Mouse (Mus musculus) cerebellum, adult 9-11 months (tissue): Measurements from ENCODE around the gene Rbbp4.

Source experiments
- DNase-seq: peaks from one replicate; pipeline ENCODE4 v3.0.0; 2022

Gene Rbbp4

DNA sequence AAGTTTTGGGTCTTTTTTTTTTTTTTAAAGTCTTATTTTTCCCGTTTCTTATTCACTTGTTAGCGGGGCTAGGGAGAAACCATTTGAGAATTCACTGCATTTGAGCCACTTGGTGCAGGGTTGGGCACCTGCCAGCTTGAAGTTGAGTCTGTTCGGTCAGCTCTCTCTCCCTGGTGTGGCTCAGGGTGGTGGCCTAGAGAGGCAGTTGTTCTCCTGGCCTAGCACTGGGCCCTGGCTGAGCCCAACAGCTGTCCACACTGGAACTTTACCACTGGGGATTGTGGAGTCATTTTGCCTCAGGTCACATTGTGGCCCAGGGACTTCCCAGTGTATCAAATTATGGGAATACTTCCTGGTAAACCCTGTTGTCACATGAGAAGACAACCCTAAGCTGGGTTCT is 47.1 kb downstream of the Rbbp4 start:
- peak; percentile 16 for DNase-seq

DNA sequence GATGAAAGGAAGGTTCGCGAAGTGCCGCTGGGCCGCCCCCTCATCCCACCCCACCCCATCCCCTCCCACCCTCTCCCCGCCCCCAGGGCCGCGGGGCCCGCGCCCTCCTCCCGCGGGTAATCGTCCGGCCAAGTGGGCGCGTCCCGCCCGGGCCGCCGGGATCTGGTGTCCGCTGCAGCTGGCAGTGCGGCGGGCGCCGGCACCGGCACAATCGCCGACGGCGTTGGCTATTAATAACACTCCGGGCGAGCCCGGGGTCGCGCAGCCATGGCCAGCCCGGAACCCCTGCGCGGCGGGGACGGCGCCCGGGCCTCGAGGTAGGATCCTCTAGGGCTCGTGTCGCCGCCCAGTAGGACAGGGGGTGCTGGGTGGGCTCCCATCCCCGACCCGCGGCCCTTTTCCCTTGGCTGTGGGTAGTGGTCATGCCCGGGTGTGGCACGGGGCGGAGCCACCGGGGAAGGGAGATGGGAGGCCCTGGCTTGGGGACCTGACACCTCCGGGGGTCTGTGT is 47.6 kb downstream of the Rbbp4 start, which contains the start of gene Sync:
Gene Sync, plus strand, starts transcription at position 146 of the 510 bp plus-strand sequence.
- DNase-seq = peak; percentile 13

DNA sequence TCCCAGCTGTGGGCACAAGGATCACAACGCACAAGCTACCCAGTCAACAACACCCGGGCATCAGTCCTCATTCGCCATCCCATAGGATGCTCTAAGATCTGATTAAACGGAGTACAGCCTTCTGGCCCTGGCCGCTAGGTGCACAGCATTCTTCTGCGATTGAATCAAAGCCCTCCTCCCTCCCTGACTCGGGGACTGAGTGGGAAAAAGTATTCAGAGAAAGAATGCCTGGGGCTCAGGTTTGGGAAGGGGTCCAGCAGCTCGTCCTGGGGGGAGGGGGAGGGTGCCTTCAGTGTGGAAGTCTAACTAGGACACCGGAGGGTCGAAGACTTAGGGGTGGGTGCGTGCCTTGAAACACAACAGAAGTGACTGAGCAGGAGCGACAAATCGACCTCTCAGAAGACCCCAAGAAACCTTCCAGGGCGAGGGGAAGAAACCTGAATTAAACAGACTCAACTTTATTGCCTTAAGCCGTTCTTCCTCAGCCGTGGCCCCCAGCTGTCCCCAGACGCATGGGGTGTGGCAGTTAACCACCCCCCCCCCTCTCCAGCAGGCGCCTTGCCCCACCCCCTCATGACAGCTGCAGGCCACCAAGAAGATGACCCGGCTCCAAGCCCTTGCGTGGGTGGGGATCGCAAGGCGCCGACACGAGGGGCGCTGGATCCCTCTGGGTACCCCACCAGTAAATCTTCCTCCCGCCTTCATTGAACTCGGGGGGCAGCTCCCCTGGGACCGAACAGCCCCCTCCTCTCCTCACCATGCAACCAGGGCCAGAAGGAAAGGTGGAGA is 48.3 kb downstream of the Rbbp4 start:
- peak; percentile 27 for DNase-seq

DNA sequence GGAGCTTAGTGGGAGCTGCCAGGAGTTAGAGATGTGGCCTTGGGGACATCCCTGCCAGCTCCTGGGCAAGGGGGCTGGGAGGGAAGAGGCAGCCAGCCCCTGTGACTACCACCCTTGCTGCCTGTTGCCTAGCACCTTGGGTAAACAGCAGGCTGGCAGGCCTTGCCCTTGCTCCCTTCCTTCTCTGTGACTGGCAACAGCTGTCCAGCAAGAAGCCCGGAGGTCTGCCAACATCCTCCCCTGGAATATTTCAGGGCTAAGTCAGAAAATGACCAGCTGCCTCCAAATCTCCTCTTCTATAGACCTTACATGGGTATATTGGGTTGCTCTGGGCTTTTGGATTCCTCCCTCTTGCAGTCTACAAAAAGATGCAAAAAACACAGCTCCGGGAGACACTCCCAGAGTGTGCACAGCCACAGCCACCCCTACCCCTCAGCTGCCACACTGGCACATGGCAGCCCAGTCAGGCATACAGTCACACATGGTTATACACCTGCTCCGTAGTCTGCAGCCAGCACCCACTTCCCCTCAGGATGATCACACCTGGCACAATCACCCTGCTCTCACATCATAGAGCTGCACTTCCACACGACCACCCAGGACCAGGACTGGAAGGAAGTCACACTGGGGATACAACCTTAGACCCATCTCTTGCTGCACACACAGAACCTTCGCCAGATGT is 49.0 kb downstream of the Rbbp4 start:
- peak; percentile 14 for DNase-seq

DNA sequence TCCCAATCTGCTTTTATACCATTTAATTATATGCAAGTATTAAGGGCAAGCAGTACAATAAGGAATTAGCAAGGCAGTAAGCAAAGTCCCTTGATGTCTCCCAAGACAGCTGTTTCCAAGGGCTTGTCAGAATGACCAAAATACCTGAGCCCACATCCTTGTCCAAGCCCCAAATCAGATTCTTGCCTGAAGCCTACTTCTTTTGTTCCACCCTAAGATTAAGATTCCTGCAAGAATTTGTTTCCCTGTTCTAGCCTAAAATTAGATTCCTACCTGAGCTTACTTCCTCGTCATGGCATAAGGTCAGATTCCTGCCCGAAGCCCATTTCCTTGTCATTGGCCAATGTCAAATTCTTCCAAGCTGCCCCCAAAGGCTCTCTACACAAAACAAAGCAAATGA is 50.5 kb downstream of the Rbbp4 start:
- DNase-seq = no peak

DNA sequence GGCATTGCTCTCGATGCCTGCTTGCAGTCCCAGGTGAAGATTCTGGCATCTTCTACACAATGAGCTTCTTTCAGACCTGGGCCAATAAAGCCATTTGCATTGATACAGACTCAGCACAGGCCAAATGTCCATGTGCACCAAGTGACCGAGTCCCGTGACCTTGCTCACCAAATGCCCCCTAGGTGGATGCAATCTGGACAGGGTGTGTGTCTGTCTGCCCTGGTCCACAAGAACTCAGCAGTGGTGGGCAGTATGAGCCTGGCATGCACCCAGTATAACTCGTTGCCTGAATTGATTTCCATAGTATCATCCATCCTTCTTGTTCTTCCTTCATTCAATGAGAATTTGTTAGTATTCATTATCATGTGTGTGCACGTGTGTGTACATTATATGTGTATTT is 51.9 kb downstream of the Rbbp4 start:
- peak; percentile 37 for DNase-seq

DNA sequence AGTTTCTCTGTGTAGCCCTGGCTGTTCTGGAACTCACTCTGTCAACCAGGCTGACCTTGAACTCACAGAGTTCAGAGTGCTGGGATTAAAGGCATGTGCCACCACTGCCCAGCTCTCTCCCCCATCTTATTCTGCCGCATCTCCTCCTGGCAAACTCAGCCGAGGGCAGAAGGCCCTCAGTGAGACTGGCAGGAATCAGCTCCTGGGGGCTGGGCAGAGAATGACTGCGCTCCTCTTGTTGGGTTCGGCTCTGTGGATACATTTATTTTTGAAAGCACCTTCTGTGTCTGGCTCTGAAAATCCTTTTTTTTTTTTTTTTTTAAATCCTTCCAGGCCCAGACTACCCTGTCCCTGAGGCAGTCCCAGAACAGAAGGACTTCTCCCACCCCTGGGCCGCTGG is 52.4 kb downstream of the Rbbp4 start:
- peak; percentile 21 for DNase-seq

DNA sequence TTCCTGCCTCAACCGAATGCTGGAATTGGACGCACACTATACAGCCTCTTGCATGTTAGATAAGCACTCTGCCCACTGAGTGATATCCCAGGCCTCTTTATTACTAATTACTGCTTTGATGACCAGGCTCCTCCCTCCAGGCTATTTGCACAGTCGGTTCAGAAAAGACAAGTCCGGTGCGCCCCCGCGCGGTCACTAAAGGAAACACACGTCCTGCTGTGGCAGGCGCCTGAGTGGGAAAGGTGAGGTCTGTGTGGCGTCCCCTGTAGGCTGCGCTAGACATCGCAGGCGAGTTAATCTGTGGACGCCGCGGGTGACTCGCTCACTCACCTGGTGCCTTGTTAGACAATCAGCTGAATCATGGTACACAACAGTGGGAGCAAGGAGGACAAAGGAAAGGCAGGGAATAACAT is 58.7 kb downstream of the Rbbp4 start:
- peak; percentile 97 for DNase-seq

DNA sequence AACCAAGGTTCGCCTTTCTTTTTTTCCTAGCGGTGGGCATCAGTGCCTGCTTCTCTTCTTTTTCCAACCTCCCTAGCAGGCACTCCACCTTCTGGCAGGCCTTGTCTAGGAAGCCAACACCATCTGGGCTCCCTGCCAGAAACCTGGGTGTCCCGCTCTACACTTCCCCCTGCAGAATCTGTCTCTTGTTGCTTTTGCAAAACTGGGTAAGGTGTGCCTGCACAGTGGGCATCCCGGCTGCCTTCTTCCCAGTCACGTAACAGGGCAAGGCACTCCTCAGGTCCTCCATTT is 62.5 kb downstream of the Rbbp4 start:
- peak; percentile 95 for DNase-seq

DNA sequence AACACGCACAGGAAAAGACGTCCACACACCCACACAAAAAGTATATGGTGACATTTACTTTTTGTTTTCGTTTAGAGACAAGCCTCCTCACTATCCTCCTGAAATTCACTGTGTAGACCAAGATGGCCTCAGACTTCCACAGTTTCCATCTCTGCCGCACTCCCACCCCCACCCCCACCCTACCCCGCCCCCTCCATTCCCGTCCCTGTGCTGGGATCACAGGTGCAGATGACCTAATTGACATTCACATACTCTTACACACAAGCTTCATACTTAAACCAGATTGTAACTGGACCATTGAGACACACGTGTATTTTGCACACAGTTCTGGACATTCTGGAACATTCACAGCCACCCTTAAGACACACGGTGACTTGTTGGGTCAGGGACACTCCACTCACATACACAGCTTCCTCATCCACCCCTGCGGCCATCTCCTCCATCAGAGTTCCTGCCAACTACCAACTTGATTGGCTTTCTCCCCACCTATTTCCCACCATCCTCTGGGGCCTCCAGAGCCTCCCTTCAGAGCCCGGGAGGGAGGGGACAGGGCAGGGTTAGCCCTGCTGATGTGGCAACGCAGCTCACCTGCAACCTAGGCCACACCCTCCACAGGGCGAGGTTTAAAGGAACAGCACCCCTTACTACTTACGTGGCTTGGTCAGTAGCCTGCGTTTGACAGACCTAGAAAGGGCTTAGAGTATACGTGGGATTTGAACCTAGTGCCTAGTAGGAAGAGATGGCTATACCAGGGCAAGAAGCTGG is 63.0 kb downstream of the Rbbp4 start:
- peak; percentile 78 for DNase-seq

DNA sequence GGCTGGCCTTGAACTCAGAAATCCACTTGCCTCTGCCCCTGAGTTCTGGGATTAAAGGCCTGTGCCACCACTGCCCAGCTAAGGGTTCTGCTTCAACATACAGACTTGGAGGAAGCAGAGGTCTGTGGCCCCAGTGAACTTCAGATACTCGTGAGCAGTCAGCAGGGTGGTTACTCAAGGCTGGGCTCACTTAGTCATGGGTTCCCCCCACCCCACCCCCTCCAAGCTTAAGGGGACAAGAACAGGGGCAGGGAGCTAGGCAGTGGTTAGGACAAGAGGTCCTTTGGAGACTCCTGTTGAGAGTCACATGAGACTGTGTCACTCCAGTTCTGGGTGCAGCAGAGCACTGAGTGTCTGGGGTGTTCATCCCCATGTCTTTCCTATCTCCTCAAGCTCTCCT is 66.5 kb downstream of the Rbbp4 start:
- DNase-seq = no peak

DNA sequence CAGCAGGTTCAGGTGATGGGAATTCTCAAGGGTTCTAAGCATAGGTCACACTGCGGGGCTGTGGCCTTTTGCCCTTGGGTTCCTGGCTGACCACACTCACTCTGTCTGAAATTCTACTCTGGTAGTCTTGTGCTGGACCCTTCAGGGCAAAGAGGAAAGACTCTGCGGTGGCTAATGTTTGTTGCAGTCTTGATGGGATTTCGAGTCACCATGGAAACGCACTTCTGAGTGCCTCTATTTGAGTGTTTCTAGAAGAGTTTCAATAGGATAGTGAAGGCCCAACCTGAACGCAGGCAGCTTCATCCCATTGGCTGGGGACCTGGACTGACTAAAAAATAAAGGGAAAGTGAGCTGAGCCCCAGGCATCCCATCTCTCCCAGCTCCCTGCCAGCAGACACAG is 68.3 kb downstream of the Rbbp4 start:
- peak; percentile 11 for DNase-seq

DNA sequence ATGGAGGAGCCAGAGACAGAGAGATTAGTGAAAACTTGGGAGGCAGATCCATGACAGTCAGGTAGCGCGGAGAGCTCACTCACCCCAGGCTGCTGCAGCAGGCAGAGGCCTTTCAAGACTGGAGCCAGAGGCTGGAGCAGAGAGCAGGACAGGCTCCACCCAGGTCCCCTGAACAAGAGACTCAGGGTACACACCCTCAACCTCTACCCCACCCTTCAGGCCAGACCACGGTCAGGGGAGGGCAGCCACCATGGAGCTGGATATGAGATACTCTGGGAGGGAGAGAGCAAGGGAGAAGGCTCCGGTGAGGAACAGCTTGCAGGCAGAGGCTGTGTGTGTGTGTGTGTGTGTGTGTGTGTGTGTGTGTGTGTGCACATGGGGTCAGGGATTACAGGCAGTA is 69.0 kb downstream of the Rbbp4 start:
- DNase-seq = no peak

DNA sequence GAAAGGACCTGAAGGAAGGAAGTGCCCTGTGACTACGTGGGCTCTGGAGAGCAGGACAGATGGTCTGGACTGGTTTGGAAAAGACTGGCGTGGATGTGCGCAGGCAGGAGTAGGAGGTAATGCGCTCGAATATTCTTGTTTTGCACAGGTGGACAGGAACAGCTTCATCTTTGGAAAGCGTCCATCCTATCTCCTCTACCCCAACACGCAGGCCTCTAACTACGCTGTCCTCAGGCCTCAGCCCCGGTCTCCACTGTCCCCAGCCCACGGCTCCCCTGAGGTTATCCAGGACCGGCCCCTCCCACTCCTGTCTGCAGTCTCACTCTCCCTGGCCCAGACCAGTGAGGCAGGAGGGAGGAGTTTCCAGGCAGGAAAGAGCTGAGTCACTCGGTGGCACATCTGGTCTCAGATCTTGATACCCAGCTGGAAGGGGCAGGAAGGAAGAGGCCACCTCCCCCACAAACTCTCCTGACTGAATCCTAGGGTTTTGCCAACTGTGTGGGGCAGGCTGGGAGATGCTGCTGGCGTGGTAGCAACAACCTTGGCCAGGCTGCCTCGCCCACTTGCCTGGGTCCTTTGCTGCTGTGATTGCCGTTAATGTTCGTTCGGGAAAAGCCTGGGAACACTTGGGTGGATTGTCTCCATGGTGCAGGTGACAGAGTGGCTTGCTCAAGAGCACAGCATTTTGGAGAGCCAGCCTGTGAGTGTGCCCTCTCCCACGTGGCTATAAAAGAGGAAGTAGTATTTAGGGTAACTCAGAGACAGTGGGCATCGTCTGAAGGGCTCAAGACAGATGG is 71.7 kb downstream of the Rbbp4 start:
- peak; percentile 83 for DNase-seq

DNA sequence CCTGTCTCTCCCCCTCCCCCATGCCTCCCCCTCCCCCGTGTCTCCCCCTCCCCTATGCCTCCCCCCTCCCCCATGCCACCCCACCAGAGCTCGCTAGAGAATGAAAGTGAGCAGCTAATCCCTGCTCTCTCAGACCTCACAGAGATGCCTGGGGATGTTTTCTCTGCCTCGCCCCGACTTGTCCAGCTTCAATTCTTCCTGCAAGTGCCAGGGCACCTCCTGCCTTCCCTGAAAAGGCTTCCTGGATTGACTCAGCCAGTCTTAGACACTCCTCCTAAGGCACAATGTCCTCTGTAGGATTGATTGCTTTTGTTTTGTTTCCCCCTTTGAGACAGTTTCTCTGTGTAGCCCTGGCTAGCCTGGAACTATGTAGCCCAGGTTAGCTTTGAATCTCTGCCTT is 74.0 kb downstream of the Rbbp4 start, which contains the start of gene C77080:
Gene C77080, minus strand, starts transcription at position 209 of the 400 bp plus-strand sequence.
- no peak for DNase-seq

DNA sequence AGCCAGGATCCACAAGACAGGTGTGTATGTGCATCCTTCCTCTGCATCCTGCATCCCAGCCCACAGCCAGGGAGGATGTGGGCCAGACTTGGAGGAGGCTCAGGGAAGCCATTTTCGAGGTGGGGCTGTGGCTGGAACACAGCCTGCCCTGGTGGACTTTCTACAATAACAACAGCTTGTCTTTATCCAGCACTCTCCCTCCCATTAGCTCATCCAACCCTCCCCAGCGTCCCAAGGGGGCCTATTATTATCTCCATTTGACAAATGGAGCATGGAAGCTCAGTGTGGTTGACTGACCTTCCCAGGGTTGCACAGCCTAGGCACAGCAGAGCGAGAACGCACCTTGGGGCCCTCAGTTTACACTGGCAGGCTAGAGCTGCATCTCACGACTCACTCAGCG is 74.5 kb downstream of the Rbbp4 start:
- no peak for DNase-seq

DNA sequence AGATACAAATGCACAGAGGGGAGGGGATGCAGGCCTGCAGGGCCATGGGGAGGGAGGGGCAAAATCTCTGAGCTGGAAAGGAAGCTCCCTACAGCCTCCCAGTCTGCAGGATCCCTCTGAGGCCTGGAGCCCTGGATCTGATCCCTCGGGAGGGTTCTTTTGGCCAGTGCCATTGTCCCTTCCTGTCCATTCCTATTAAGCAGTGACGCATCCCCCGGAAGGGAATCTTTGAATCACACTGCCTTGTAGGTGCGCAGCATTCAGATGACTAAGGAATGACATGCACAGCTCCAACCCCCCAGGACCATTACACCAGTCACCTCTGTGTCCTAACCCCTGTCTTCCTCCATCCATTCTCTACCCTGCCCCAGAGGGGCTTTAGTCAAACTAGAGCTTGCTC is 76.1 kb downstream of the Rbbp4 start:
- no peak for DNase-seq
